Mouse (Mus musculus) heart, postnatal 36 days (tissue): ENCODE results near the gene Gpr137. TPM values are rescaled to one million over a fixed set of nuclear protein-coding genes. Genes with fewer than 3 reads are reported as not detected.
"Not testable (repeated sequence)": the region's sequence is repeated elsewhere in the genome, so short reads cannot be mapped to it uniquely, and the experiment has no call there.

Experiments
- DNase-seq, 2 experiments: peaks; one replicate each; pipeline ENCODE4 v3.0.0; 2021 to 2022
- intact Hi-C: fragments of 180-260 bp; cut with DNase I; formaldehyde crosslinking; loops from one replicate; pipeline ENCODE4 v1.15.1; 2025
- total RNA-seq, 2 experiments: library from RNA; stranded (reverse); gene quantifications; 2 replicates each; pipeline ENCODE4 v1.2.3; 2021

Gene Gpr137
- total RNA-seq, 2 experiments from 2014 or later, result 37.3 to 39.1 TPM

- no peak for DNase-seq
- intact Hi-C loops, result no loop called here
Measured at GRCm38 (mm10) chr19:6911101-6912074, 30.9 kb downstream of the Gpr137 start.

GRCm38 (mm10) chr19:6910306-6910705 lies 32.0 kb downstream of the Gpr137 start:
- DNase-seq, result peak in 1 of 2 experiments; percentile 45
- intact Hi-C loops, result not testable (repeated sequence)

- intact Hi-C loops, result loop anchor here (2.0 kb wide), 2 partner anchors 39 to 69 kb away; partner anchors contain the start of gene Rps6ka4
- peak; percentile 84 to 85 for DNase-seq
Measured at GRCm38 (mm10) chr19:6909507-6910289, 32.6 kb downstream of the Gpr137 start, which contains the start of the genes Trmt112 and Prdx5. Gene Trmt112, plus strand, starts transcription at chr19:6909698. Gene Prdx5, minus strand, starts transcription at chr19:6910106.

- no peak for DNase-seq
- intact Hi-C loops, result loop anchor here (2.0 kb wide), 2 partner anchors 38 to 68 kb away; partner anchors contain the start of gene Rps6ka4
Measured at GRCm38 (mm10) chr19:6909021-6909420, 33.3 kb downstream of the Gpr137 start.

GRCm38 (mm10) chr19:6907811-6908540 lies 34.3 kb downstream of the Gpr137 start:
- intact Hi-C loops, result loop anchor here (2.0 kb wide), 2 partner anchors 37 to 67 kb away; partner anchors contain the start of gene Rps6ka4
- no peak for DNase-seq

- no peak for DNase-seq
- intact Hi-C loops, result no loop called here
Measured at GRCm38 (mm10) chr19:6907094-6907493, 35.2 kb downstream of the Gpr137 start.

- no peak for DNase-seq
- intact Hi-C loops, result no loop called here
Measured at GRCm38 (mm10) chr19:6906199-6906598, 36.1 kb downstream of the Gpr137 start.

GRCm38 (mm10) chr19:6905498-6906159 lies 36.7 kb downstream of the Gpr137 start:
- intact Hi-C loops, result no loop called here
- no peak for DNase-seq

- intact Hi-C loops, result no loop called here
- DNase-seq, result no peak
Measured at GRCm38 (mm10) chr19:6904846-6905245, 37.4 kb downstream of the Gpr137 start.

- intact Hi-C loops, result no loop called here
- DNase-seq, result no peak
Measured at GRCm38 (mm10) chr19:6903031-6903430, 39.2 kb downstream of the Gpr137 start.

GRCm38 (mm10) chr19:6899641-6900040 lies 42.6 kb downstream of the Gpr137 start:
- DNase-seq, result no peak
- intact Hi-C loops, result no loop called here

GRCm38 (mm10) chr19:6895608-6896305 lies 46.5 kb downstream of the Gpr137 start:
- intact Hi-C loops, DNase-seq: not testable (repeated sequence)

- intact Hi-C loops, result no loop called here
- DNase-seq, result no peak
Measured at GRCm38 (mm10) chr19:6893731-6894451, 48.4 kb downstream of the Gpr137 start.

- DNase-seq, result no peak
- intact Hi-C loops, result no loop called here
Measured at GRCm38 (mm10) chr19:6892512-6892911, 49.8 kb downstream of the Gpr137 start.
